Mouse (Mus musculus): ENCODE results near the gene Nos1ap. TPM values are rescaled to one million over a fixed set of nuclear protein-coding genes. Genes with fewer than 3 reads are reported as not detected.

Nos1ap gene
- polyA plus RNA-seq, 3 experiments from 2014 or later = not detected

GRCm38 (mm10) chr1:170409091-170409490 lies 180.6 kb downstream of the Nos1ap start:
- no peak for ATAC-seq

DNA sequence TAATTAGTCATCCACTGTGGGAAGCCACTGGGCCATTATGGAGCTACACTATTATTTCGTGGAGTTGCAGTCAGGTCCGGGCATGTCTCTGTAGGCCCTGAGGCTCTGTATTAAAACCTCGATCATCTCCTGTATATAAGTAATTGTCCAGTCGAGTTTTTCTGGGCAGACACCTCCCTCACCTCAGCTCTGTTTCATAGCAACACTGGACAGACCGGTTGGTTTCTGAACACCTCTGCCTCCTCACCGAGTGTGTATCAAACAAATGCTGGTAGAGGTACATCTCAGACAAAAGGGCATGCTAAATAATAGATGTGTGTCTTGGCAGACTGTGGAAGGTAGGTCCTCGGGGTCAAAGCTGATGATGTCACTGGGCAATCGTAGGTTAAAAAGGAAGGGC lies 182.7 kb downstream of the Nos1ap start:
- no peak for ATAC-seq

DNA sequence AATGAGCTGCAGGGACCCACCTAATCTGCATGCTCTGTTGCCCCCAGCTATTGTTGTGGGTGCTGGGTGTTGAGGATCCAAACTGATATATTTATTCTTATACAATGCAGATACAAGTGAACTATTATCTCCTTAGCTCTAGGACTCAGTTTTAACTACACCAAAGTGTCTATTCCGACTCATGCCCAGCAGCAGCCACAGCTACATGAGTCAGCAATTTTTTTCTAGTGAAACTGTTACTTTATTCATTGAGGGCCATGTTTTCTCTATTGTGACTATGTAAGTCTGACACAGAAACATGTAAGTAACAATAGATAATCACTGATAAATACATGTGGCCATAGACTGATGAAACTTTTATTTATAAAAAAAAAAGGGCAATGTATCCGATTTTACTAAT lies 184.5 kb downstream of the Nos1ap start:
- no peak for ATAC-seq

- no peak for ATAC-seq
Measured at GRCm38 (mm10) chr1:170402682-170403081, 187.0 kb downstream of the Nos1ap start.

DNA sequence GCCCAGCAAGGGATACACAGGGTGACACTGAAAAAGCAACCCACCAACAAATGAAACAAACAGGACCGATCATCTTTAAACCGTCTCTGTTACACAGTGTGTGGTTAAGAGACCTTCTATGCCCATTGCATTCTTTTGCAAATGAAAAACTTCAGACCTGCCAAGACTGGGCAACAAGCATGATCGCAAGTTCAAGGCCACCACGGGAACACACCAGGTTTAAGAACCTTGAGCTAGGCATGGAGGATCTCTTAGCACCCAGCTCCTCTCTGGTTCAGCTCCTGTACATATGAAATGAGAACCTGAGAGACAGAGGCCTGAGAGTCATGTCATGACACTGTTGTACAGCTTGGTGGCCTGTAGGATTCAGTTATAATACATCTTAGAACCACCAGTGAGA lies 190.8 kb downstream of the Nos1ap start:
- ATAC-seq = no peak

GRCm38 (mm10) chr1:170395101-170395500 lies 194.6 kb downstream of the Nos1ap start:
- ATAC-seq = no peak

GRCm38 (mm10) chr1:170394641-170395040 lies 195.0 kb downstream of the Nos1ap start:
- ATAC-seq = no peak

GRCm38 (mm10) chr1:170392771-170393728 lies 196.6 kb downstream of the Nos1ap start:
- no peak for ATAC-seq

DNA sequence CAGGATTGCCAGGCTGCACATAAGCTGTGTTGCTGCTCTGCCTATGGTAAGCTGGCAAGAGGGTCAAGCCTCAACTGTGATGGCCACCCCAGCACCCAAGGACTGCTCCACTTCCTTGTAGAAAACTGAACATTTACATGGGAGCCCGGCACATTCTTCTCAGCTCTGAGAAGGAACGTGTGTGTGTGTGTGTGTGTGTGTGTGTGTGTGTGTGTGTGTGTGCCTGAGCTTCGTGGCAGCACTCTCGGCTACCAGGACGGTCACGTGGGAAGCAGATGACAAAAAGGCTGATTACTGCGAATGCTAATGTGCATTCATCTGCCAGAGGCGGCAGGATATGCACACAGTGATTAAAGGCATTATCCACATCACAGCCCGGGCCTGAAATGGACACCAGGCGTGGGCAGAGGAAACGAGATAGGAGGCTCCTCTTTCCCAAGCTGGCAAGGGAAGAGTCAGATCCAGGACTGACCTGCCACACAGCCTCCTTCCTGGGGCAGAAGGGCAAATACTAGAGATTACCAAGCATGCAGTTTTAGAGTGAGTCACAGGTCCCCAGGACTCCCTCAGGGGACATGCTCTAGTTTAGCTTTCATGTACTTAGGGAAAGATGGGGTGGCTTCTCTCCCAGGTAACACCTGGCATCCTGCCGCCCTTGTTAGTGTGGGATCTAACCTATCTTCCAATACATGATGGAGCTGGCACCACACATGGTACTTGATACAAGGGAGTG lies 202.3 kb downstream of the Nos1ap start:
- no peak for ATAC-seq

DNA sequence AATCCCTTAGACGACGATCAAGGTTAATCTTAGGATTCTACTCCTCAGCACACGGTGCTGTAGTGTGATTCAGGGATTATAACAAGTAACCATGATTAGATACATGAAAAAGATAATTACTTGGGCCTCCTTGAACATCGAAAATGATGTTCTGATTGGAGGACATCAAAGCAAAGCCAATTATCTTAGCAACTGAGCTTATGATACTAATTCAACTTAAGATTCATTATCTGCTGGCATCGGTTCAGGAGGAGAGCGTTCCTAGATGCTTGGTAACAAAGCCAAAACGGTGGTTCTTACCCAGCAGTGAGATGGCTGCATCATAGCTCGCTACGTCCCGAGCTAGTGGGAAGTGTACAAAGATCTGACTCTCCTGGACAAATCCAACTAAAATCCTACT lies 204.2 kb downstream of the Nos1ap start:
- no peak for ATAC-seq

DNA sequence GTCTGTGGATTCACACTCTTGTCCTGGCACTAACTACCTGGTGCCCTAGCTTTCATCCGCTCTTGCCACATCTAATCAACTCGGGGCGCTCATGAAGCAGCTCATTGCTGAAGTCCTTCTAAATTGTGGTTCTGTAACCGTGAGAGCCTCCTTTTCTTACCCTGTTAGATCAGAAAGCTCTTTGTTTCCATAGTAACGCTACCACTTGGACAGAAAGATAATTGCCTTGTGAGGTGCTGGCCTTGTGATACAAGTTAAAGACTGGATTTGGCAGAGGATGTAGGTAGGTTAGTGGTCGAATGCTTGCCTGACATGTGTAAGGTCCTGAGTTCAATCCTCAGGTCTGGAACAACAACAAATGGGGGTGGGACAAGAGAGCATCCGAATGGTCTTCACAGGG lies 206.1 kb downstream of the Nos1ap start:
- no peak for ATAC-seq

- ATAC-seq = no peak
Measured at GRCm38 (mm10) chr1:170381457-170381856, 208.2 kb downstream of the Nos1ap start.

DNA sequence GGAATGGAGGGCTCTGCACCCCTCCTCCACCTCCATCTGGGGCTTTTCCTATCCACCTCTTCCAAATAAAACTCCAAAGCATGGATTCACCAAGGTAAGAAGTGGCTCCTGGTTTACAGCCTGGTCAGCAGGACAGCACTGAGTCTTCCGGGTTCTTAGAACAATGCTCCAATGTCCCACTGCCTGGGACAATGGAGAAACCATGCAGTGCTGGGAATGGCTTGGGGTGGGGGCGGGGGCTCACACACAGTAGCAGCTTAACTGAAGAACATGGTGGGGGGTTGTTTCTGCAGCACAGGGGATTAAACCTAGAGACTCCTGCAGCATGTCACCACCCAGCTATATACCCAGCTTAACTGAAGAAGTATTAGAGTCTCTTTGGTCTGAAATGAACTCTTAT lies 209.2 kb downstream of the Nos1ap start:
- no peak for ATAC-seq

- no peak for ATAC-seq
Measured at GRCm38 (mm10) chr1:170375721-170376120, 213.9 kb downstream of the Nos1ap start.

DNA sequence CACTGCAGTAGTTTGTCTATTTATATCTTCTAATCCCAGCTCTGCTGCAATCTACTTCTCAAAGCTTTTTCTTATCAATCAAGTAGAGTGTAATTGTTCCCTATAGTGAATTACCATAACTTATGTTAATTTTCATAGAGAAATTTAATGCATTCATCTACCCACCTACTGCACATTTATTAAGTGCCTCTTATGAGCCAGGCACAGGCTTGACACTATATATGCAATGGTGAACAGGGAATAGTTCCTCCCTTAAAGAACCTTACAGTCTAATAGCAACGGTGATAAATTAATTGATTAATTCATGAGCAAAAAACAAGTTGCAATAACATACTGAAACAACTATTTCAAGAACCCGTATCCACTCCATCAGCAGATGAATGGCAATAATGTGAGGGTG lies 215.9 kb downstream of the Nos1ap start:
- ATAC-seq = no peak

- no peak for ATAC-seq
Measured at GRCm38 (mm10) chr1:170371191-170371792, 218.4 kb downstream of the Nos1ap start.

- no peak for ATAC-seq
Measured at GRCm38 (mm10) chr1:170368864-170369263, 220.8 kb downstream of the Nos1ap start.

DNA sequence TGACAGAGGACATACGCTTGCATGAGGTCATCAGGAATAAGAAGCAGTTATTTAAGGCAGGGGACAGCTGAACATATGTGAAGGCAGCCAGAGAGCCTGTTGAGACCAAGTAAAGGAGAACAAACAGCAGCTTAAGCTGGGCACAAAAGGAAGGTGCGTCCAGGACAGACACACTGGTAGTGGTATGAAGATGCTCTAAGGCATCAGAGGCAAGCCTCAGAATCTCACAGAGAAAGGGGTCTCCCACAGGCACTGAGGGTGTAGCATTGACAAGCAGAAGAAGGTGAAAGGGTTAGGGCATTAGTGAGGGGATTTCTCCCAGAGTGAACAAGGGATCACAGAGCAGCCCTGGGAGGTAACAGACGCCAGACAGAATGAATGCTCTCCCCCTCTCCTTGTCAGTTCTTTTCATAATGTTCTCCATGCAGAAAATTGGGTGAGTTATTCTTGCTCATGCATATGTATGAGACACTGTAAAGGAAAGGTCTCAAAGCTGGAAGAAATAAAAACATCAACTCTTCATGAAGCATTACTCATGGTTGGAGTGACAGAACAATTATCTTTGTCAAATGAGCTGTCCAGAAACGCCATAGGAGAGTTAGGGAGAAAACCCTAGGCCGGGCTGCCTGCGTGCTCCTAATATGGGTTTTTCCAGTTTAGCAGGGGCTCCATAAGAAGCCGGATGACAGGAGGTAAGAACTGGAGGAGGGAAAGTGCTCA lies 222.5 kb downstream of the Nos1ap start:
- no peak for ATAC-seq

DNA sequence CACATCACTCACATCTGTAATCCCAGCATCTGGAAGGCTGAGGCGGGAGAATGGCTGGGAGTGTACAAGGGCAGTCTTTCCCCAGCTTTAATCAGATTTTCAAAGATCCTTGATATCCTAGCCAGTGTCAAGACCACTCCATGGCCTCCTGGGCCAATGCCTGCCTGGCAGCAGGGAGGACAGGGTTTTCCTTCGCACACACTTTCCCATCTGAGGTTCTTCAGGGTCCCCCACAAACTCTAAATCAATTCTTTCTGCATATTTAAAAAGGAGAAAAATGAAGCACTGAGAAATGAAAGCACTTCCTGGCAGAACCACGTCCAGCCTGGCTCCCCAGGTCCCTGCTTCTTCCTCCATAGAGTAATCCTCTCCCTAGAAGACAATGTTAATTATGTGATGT lies 225.9 kb downstream of the Nos1ap start:
- ATAC-seq = no peak

DNA sequence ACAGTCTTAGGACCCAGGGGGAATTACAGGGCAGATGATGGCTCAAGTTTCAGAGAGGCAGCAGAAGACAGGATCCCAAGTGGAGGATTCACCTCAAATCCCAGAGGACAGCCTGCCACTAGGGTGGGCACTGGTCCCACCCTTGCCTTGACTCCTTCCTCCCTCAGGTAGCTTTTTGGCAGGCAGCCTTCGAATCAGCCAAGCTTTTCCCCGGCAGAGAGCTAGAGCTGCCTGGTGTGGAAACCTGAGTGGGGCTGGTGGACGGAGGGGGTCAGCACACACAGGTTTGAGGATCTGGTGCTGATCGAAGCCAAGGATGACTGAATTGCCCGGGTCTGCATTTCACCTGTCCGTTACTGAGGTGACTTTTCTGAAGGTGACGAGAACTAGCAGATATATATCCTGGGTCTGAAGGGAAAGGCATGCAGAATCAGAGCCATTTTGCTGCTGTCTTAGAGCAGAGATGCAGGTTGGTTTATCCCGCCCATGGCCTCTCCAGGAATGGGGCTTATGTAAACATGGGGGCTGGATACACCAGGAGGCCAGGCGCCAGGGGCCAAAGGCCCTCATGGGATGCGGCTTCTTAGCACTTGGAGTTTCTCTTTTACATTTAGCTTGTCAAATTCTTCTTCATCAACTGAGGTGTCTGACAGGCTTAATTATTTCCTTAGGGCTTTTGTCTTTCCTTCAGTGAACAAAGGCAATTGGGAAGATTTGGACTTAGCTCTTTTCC lies 229.3 kb downstream of the Nos1ap start:
- no peak for ATAC-seq

DNA sequence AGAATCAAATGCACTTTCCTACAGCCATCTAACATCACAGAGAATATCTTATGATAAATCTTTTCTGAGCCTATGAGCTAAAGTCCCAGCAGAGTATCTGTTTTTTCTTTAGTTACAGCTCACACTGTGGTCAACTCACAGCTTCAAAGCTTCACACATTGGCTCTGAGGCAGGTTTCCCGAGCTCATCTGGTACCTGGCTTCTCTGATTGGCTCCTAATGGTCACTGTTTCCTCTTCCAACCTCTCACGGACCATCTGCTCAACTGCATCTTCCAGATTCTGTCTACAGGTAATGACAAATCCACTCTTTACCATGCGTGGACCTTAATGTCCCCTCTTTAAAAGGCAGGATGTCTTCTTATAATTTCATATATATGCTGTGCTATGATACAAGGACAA lies 236.3 kb downstream of the Nos1ap start:
- no peak for ATAC-seq

GRCm38 (mm10) chr1:170351080-170351479 lies 238.6 kb downstream of the Nos1ap start:
- ATAC-seq = no peak
